Mouse (Mus musculus) right cerebral cortex, postnatal 4 days (tissue): ENCODE results near the gene Spx.

Experiments
- DNase-seq: peaks from one replicate; pipeline ENCODE4 v3.0.0-alpha.2; 2022

Gene Spx

GRCm38 (mm10) chr6:142451381-142451780 is 38.1 kb downstream of the Spx start:
- DNase-seq, result no peak

- no peak for DNase-seq
Observed at GRCm38 (mm10) chr6:142453311-142453710, 40.1 kb downstream of the Spx start.

- no peak for DNase-seq
Observed at GRCm38 (mm10) chr6:142455314-142455996, 42.2 kb downstream of the Spx start.

GRCm38 (mm10) chr6:142458010-142458409 is 44.8 kb downstream of the Spx start:
- DNase-seq, result no peak

GRCm38 (mm10) chr6:142459017-142459678 is 45.9 kb downstream of the Spx start:
- DNase-seq, result no peak

- DNase-seq, result no peak
Observed at GRCm38 (mm10) chr6:142462194-142462593, 49.0 kb downstream of the Spx start.
